Mouse (Mus musculus): ENCODE measurements at regions not wholly inside any gene's neighbourhood (a gene's known extent, or its start where the extent isn't known, plus 50 kb on each side); places are given as distances from the start of the nearest gene placed in this dataset.

GRCm38 (mm10) chr14:78215491-78215890 is 92.4 kb downstream of the Tnfsf11 start:
- TF ChIP-seq CTCF (IDR thresholded peaks at IDR 0.05; ENCODE audit: borderline replicate concordance, insufficient read depth, low read length): no peak
- no peak for TF ChIP-seq POLR2A (IDR thresholded peaks at IDR 0.05; ENCODE audit: low read depth, low read length)

Data from embryonic fibroblast, embryonic 13.5 days (primary cell).